Mouse (Mus musculus) kidney, adult 8-10 months (tissue): ENCODE data around the gene Olfr835.

Experiments used
- DNase-seq, 2 experiments: peaks; one replicate each; pipeline ENCODE4 v3.0.0; 2022

Gene Olfr835

DNA sequence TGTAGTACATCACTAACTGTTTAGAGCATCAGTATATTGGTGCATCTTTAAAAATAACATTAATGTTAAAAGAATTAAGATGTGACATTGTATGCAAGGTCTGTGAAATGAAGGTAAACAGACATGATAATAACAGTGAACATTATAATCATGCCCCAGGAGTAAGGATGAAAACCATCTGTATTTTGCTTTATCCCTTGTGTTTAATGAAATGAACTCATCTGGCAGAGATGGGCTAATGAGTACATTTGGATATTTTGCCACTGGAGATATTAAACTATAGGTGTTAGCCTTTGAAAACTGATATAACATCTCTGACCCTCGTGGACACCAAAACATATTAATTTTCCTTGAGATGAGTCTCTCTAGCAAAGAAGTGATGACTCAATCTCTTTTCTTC, at the start of gene Olfr835:
Gene Olfr835 (plus strand): TSS at position 301 of the 400 bp plus-strand sequence.
- no peak for DNase-seq

DNA sequence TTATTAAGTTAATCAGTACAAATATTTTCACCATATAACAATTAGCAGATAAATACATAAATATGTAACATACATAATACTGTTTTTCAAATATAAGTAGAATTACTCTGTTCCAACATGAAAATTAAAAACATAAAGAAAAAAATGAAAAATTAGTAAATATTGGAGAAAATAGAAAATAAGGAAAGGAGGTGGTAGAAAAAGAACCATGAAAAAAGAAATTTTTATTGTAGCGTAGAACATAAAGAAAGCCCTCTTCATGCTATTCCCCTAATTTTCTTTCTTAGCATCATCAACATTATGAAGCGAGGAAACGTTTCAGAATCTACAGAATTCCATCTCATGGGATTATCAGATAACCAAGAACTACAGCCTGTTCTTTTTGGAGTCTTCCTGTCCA, 44.8 kb upstream of the Olfr835 start, which contains the start of gene Olfr834:
Gene Olfr834 (plus strand): TSS at position 301 of the 400 bp plus-strand sequence.
- no peak for DNase-seq

DNA sequence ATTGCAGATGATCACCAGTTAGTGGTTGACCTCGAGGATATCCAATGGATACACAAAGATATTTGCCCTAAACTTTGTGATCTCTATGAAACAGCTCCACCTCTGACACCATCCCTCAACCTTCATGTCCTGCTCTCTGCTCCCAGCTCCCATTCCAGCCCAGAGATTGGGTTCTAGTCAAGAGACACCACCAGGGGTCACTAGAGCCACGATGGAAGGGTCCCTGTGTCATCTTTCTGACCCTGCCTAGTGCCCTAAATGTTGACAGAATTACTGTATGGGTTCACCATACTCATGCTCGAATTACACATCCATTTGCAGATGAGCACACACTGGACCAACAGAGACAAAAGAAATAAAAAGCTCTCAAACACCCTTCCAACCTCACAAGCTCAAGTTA, 52.5 kb downstream of the Olfr835 start:
- DNase-seq, result no peak
